Mouse (Mus musculus): ENCODE measurements around the gene Arhgdia.
A peak's percentile ranks its signal among the peaks of the same experiment; 100 is the strongest.
"Not testable (repeated sequence)": the region's sequence is repeated elsewhere in the genome, so short reads cannot be mapped to it uniquely, and the experiment has no call there.

Gene Arhgdia

DNA sequence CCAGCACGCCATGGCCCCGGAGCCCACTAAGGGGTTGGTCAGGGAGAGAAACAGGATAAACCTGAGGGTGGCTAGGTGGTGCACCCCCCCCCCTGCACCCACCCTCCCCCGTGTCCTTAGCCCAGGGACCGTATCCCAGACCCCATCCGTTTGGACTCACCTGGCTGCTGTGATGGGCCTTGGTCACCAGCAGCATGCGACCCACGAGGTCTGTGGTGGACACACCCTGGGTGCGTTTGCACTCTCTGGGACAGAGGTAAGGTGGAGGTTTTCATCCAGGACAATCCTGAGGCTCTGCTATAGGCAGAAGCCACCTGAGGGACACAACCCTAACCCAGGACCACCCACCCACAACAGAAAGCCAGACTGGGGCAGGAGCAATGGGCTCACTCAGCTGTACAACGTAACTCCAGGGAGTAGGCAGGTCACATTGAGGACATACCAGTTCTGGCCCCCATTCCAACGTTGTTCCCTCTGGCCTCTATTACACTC is 32.1 kb upstream of the Arhgdia start:
- DNase-seq: no peak

DNA sequence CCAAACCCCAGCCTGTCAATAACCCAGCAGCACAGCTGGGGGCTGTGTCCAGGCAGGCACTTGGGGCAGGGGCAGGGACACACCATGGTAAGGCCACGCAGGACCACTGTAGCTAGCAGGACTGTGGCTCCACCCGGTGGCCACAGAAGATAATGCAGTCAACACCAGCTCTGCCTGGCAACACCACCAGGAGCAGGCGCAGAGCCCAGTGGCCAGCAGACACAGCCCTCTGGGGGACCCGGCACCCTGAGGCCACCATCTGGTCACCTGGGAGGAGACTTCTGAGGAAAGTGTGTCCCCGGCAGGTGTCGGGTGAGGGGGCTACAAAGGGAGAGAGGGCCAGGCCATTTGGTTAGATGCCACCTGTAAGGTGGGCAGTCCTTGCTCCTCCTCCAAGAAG is 31.3 kb upstream of the Arhgdia start:
- DNase-seq: peak; percentile 79

DNA sequence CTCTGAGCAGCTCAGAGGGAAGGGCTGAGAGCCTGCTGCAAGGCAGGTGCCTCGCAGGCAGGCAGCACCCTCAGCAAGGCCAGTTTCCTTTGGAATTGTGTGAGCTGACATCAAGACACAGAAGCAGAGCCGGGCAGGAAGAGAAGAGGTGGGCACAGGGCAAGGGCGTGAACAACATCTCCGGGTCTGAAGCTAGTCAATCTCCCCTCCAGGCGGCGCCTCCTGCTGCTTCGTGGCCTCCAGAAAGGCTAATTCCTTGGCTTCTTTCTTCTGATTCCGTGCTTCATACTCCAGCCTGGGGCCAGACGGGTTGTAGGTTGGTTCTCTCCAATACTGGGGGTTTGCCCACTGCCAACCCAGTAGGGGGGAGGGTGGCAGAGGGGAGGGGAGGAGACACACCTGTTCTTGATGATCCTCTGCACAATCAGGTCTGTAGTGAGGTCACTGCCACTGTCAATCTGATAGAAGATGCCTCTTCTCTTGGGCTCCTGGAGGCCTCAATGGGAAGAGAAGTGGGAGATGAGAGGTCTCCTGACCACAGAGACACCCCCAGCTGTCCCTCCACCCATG is 29.1 kb upstream of the Arhgdia start:
- DNase-seq: no peak

DNA sequence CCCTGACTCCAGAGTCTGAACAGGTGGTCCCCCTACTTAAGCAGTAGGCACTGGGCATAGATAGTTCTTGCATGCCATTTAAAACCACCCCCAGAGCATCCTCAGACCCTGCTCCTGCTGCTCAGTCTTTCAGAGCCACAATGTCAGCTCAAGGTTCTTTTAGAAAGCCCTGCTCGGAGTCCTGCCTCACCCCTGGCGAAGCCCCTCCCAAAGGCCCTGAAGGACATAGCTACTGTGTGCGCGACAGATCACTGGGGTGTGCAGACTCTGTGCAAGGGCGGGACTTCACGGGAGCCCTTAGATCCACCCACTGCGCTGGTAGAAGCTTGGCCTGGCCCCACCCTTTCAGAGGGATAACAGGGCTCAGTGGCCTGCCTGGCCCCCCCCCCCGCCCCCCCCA is 27.8 kb upstream of the Arhgdia start:
- DNase-seq: no peak

DNA sequence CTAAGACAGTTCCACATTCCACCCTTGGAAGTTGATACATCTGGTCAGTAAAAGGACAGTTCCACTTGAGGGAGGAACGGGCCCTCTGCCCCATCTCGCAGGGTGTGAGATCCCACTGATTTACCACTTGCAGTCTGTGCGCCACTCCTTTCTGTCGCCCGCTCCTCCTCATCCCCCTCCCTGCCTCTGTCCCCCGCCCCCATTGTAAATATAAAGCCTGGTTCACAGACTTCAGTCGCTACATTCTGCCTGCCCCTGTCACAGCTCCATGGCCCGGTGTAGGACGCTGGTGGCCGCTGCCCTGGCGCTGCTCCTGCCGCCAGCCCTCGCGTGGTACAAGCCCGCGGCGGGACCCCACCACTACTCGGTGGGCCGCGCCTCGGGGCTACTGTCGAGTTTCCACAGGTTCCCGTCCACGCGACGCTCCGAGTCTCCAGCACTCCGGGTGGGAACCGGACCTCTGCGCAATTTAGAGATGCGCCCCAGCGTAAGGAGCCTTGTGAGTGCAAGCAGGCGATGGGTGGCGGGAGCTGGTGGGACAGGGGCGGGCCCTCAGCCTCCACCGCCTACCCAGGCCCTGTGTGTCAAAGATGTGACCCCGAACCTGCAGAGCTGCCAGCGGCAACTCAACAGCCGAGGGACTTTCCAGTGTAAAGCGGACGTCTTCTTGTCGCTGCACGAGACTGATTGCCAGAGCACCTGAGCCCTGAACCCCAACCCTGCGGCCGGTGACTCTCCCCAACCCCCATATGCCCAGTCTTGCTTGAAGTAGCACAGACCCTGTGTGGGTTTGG is 27.0 kb upstream of the Arhgdia start, which contains the start of gene Npb:
TSS of gene Npb (plus strand) at position 237 of the 794 bp plus-strand sequence.
- no peak for DNase-seq

GRCm38 (mm10) chr11:120606764-120607163 is 25.3 kb upstream of the Arhgdia start:
- no peak for DNase-seq

DNA sequence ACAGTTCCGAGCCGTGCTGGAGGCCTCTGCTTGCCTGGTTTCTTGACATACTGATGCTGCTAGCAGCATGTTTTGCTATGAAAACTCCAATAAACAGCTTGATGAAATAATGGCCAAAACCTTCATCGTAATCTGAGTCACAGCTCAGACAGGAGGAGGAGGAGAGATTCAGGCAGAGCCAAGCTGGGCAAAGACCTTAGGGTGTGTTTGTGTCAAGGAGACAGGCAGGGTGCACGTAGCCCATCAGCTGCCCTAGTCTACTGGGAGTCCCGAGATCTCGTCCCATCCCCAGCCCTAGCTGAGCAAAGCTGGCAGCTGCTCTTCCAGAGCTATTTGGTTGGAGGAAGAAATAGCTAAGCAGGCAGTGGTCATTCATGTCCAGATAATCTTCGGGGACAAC is 24.2 kb upstream of the Arhgdia start:
- no peak for DNase-seq

DNA sequence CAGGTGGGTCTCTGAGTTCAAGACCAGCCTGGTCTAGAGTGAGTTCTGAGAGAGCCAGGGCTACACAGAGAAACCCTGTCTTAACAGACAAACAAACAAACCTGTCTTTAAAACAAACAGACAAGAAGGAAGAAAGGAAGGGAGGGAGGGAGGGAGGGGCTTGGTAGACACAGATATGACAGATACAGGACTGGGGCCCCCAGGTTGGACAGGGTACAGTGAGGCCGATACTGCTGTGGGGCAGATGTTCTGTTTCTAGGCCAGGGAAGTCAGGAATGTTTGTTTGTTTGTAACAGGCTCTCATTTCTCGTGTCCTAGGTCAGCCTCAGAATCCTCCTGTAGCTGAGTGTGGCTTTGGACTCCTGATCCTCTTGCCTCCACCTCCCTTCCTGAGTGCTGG is 22.1 kb upstream of the Arhgdia start:
- DNase-seq: no peak

DNA sequence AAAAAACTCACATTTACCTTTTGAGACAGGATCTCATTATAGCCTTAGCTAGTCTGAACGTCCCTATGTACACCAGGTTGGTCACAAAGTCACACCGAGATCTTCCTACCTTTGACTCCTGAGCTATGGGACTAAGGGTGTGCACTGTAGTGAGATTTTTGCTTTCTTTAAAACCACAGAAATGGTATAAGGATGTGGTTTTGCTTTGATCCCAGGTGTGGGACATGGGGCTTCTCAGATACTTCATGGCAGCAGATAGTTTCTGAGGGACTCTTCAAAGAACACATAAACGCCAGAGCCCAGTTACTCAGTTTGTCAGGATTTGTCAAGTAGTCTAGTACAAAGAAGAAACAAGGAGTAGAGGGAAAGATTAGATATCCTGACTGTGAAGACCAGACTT is 19.3 kb upstream of the Arhgdia start:
- no peak for DNase-seq

DNA sequence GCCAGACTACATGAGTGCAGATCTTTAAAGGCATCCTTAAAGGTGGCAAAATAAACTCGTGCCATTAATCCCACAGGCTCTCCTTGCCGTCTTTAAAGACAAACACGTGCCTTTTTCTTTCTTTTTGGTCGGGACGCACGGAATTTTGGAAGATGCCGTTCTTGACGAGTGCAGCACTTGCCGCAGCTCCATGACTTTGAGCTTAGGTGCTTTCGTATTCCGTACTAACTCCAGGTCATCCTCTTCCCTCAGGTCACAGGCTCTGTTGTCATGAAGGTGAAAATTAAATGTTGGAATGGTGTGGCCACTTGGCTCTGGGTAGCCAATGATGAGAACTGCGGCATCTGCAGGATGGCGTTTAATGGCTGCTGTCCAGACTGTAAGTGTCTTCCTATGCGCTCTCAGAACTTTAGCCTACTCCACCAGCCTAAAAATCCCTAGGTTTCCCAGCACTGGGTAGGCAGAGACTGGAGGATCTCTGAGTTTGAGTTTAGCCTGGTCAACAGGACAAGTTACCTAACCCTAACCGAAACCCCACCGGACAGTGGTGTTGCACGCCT is 17.6 kb upstream of the Arhgdia start:
- DNase-seq: no peak

- peak; percentile 95 for DNase-seq
These were observed 17.0 kb upstream of the Arhgdia start, which contains the start of the genes Alyref and Anapc11 for GRCm38 (mm10) chr11:120598283-120598989. TSS of gene Alyref (minus strand) at chr11:120598365. TSS of gene Anapc11 (plus strand) at chr11:120598421.

DNA sequence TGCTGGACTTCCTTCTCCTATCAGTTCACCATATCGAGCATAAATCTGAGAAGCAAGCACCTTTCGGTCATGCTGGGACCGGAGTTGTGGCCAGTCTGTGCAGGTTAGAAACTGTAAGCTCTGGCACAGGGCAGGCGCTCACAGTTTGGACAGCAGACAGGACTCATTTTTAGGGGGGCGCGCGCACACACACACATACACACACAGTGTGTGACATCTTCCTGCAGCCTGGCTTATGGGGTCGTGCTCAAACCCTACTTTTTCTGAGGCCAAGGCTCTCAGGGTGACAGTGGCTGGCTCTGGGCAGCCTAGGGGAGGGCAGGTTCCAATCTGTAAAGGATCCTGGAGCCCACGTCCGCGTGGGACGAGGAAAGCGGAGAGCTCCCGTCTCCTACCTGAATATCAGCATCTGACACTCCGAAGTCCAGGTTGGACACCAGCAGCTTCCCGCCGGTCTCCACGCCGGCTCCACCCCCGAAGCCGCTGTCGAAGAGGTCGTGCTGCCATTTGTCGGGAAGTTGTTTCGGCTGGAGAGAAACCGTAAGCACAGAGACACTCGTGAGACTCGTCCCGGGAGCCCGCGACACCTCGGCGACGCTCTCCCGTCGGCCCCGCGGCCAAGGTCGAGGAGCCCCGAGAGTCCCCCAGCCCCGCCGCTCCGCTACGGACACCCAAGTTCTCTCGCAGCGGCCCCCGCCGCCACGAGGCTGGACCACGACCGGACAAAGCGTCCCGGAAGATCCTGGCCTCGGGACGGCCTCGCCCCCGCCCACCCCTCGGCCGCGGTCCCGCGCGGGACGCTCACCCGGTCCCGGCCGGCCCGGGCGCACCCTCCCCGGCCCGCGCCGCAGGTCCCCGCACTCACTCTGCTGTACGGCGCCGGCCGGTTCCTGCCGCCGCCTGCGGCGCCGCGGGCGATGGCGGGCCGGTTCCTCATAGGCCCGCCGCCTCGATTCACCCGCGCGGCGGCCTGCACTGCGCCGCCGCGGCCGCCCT is 16.1 kb upstream of the Arhgdia start:
- no peak for DNase-seq

DNA sequence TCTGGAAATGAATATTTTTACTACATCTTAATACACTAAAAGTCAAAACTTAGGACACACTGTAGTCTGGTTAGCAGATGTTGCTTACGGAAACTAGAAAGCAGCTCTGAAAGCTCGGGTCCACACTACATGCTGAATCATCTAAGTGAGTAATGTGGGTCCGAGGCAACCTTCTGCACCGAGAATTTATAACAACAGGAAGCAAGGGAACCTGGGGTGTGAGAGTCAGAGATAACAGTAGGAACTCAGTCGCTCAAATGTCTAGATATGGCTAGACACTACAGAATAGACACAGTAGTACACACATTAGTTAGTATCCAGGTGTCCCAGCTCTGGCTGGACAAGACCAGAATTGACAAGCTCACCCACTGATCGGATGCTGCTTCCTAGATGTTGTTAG is 7.1 kb upstream of the Arhgdia start:
- DNase-seq: no peak

DNA sequence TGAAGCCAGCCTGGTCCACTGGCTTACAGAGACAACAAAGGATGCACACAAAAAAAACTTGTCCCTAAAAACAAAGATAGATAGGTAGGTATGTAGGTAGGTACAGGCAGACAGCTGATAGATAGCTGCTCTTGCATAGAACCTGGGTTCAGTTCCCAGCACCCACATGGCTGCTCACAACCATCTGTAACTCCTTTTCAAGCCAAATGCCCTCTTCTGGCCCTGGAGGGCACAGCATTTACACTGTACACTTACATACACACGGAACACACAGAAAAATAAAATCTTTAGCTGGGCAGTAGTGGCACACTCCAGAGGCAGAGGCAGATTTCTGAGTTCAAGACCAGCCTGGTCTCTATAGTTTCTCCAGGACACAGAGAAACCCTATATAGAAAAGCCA is 2.5 kb upstream of the Arhgdia start:
- no peak for DNase-seq

- DNase-seq: not testable (repeated sequence)
These were observed 1.5 kb upstream of the Arhgdia start for GRCm38 (mm10) chr11:120582982-120583293.

GRCm38 (mm10) chr11:120582268-120582981 is 1.0 kb upstream of the Arhgdia start:
- DNase-seq: peak; percentile 84

DNA sequence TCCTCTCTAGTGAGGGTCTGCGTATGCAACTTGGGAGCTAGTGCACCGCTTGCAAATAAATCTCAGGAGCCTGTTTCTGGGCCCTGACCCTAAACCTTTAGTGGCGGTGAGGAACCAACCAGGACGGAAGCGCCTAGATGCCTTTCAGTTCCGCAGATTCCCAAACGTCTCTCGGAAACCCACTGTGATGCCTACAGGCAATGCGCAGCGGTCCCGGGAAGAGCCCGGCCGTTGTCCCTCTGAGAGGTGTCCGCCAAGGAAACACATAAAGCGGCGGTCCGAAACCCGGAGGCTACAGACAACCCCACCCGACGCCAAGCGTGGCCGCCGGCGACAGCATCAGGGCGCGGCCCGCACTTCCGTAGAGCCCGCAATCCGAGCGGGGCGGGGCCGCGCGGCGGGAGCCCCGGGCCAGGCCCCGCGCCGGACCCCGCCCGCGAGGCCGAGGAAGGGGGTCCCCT is 523 bp downstream of the Arhgdia start:
- peak; percentile 58 for DNase-seq

DNA sequence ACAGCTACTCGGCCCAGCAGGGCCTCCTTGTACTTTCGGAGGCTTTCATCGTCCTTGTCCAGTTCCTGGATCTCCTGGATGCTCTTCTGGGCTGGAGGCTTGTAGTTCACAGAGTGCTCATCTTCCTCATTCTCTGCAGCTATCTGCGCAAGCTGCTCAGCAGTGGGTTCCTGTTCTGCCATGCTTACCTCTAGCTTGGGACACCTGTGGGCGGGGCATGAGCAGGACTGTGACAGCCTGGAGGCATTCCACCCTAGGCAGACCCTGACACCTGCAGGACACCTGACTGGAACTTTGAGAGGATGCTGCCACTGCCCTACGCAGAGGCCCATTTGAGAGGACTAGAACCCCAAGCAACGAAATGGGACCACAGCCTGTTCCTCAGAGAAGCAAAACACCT is 1.2 kb downstream of the Arhgdia start:
- peak; percentile 67 for DNase-seq

DNA sequence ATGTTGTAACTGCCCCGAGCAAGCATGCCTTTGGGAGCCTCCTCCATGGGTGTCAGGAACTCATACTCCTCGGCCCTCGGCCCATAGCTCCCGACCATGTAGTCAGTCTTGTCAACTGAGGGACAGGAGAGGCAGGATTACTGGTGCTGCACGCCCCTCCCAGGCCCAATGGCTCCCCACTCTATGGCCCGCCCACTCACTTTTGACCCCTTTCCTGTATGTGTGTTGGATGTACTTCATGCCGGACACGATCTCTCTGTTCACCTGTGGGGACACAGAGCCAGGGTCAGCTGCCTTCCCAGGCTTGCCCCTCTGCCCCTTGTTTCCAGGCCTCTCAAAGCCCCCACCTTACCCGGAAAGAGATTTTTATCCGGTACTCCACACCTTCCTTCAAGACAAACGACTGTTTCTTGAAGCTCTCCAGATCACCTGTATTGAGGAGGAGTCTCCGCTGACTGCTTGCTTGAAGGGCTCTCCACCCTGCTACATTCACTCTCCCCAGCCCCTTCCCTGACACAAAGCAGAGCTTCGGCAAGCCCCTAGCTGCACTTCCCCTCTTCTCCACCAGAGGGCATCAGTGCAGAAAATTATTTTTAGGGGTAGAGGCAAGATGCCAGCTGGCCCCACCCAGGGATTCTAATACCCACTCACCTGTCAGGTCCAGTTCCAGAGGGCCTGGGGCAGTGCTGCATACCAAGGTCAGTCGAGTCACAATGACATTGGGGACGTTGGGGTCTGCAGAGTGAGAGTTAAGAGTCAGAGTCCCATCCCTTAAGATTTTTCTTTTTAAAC is 1.9 kb downstream of the Arhgdia start:
- DNase-seq: peak; percentile 85

- DNase-seq: no peak
These were observed 2.7 kb downstream of the Arhgdia start for GRCm38 (mm10) chr11:120578694-120579243.

Measured in lung, postnatal 36 days (tissue).